Mouse (Mus musculus) testis, postnatal 14 days (tissue): Measurements from ENCODE around the gene Il5.
"Not testable (repeated sequence)": the region's sequence is repeated elsewhere in the genome, so short reads cannot be mapped to it uniquely, and the experiment has no call there.

Experiments
- DNase-seq: peaks from one replicate; pipeline ENCODE4 v3.0.0; 2021; ENCODE audit warnings: low spot score

The Il5 gene

DNA sequence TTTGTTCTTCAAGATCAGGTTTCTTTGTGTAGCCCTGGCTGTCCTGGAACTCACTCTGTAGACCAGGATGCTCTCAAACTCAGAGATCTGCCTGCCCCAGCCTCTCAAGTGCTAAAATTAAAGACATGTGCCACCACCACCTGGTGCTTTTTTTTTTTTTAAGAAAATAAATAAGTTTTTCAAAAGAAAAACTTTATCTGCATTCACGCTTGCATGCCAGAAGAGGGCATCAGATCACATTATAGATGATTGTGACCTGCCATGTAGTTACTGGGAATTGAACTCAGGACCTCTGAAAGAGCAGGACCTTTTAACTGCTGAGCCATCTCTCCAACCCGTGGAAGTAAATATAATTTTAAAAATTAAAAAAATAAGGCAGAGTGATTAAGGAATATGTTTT is 24.7 kb downstream of the Il5 start:
- no peak for DNase-seq

GRCm38 (mm10) chr11:53747985-53748384 is 27.4 kb downstream of the Il5 start:
- DNase-seq, result no peak

DNA sequence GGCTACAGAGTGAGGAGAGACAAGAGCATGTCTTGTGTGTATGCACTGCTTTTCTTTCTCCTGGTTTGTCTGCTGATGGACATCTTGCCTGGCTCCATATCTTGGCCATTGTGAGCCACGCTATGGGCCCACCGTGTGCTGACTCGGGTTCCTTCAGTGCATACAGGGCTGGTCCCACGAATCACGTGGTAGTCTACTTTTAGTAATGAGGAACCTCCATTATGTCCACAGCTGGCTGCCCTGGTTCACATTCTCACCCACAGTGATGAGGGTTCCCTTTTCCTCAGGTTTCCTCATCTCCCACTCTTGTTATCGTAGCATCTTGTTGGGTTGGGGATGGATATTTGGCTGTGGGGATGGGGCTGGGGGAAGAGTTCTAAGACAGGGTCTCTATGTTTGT is 28.0 kb downstream of the Il5 start:
- no peak for DNase-seq

- DNase-seq, result no peak
Measured at GRCm38 (mm10) chr11:53749306-53749705, 28.7 kb downstream of the Il5 start.

GRCm38 (mm10) chr11:53749716-53750352 is 29.2 kb downstream of the Il5 start:
- no peak for DNase-seq

DNA sequence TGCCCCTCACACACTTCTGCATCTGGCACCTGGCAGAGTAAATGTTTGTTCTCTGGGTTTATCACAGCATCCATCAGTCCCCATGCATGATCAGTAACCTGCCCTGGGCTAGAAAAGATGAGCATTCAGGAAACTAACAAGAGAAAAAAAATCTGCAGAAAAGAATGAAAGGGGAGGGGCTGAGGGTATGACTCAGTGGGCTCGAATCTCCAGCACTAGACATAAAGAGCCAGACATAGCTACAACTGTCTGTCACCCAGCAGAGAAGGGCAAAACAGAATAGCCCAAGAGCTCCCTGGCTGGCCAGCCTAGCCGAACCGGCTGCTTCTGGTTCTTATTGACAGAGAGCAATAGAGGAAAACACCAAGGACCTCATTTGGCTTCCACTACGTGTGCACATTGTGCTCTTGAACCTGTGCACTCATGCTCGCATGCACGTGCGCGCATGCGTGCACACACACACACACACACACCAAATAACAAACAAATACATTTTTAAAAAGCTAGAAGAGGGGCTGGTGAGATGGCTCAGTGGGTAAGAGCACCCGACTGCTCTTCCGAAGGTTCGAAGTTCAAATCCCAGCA is 34.5 kb downstream of the Il5 start:
- DNase-seq, result no peak

DNA sequence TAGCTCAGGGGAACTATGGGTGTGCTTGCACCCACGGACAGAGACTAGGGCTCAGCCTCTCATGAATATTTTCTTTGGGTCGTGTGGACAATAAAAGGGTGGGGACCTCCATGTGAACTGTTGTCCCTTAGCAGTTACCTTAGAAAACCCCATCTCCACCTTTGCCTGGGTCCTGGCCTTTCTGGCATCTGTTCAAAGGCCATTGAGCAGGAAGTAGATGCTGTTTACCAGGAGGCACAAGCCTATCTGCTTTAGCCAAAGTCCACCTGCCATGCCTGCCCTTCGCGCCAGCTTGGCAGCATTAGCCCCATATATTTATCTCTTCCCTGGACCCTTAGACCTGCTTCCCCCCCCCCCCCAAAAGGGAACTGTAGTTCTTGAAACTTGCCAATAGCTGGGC is 37.0 kb downstream of the Il5 start:
- DNase-seq, result no peak

- DNase-seq, result not testable (repeated sequence)
Measured at GRCm38 (mm10) chr11:53758033-53758432, 37.4 kb downstream of the Il5 start.

GRCm38 (mm10) chr11:53758791-53759351 is 38.3 kb downstream of the Il5 start:
- no peak for DNase-seq

DNA sequence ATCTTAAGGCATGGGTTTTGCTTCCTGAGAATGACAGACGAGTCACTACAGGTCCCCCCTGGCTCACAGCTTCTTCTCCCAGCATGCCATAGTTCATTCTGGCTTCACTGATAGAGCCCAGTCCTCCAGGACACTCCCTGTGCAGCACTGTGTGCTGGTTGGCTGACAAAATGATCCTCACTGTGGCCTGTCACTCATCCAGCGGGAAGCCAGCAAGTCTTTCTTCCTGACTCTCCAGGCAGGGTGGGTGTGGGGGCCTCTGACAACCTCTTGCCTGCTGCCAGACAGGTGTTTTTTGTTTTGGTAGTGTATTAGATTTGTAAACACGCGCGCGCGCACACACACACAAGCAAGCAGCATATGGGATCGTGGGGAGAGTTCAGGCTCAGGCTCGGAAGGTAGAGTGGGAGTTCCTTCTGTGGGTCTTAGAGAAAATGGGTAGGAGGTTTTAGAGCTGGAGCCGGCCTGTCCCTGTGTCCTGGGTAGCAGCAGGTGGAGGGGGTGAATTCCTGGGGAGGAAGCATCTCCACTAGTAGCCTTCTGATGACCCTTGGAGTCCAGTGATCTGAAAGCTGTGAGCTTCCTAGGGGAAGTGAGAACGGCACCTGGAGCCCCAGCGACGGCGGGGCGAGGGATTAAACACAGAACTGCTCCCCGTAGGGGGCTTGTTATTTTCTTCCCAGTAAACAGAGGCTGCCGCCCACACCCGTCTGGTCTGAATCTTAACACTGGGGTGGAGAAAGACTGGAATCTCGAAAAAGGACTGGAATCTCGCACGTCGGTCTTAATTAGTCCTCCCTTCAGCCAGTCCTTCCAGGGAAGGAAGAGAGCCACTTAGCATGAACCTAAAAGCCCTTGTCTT is 39.2 kb downstream of the Il5 start:
- no peak for DNase-seq

DNA sequence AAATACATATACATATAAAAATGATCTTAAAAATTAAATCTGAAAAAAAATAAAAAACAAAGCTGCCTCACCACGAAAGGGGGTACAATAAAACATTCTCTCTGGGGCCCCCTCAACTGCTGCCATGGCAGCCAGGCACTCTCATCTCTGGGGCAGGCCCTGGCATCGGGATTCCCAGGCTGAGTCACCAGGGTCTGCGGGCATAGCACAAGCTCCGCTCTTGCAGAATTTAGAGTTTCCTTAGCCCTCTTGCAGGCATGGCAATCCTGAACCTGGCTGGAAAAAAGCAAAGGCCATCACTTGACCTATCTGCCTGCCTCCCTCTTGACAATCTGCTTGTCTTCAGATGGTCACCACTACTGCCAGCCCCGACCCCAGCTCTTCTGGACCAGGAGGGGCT is 40.7 kb downstream of the Il5 start:
- no peak for DNase-seq

DNA sequence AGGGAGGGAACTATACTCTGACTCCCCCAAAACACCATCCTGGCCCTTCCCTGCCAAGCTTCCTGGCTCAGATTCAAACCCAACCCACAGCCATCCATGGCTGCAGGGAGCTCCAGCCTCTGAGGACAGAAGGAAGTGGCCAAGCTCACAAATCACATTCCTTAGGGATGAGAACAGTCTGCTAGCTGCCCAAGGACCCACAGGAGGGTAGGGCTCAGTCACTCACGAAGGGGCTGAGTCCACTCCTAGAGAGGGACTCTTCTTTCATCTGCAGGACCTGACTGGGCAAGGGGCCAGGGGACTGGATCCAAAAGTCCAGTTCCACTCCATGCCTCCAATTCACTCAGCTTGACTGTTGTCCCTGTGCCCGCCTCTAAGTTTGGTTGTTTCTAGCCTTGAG is 41.2 kb downstream of the Il5 start:
- DNase-seq, result peak; percentile 77

- DNase-seq, result no peak
Measured at GRCm38 (mm10) chr11:53762426-53762825, 41.8 kb downstream of the Il5 start.

- peak; percentile 77 for DNase-seq
Measured at GRCm38 (mm10) chr11:53762827-53763495, 42.4 kb downstream of the Il5 start.

DNA sequence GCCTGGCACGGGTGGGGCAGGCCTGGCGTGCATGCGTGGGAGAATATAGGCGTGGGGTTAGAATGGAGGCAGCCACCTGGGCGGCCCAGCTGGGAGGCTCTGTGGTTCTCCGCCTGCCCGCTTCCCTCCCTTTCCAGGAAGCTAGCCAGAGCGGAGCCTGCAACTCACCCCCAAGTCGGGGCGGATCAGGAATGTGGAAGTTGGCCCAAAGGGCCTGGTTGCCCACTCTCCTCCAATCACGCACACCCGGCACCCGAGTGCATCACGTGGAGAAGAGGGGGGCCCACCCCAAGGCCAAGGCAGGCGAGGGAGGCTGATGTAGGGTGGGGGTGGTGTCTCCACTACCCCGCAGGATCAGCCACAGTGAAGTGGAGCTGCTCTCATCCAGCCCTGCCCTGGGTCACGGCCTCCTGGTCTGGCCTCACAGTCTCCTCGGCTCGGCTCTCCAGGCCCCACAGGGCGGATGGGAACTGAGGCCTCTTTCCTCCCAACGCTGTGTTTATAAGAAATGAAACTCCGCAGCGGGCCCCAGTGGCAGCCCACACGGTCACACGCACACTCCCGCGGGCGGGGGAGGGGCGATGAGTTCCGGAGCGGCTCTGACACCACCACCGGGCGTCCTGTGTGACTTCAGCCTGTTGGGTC is 43.0 kb downstream of the Il5 start:
- DNase-seq, result peak; percentile 85

DNA sequence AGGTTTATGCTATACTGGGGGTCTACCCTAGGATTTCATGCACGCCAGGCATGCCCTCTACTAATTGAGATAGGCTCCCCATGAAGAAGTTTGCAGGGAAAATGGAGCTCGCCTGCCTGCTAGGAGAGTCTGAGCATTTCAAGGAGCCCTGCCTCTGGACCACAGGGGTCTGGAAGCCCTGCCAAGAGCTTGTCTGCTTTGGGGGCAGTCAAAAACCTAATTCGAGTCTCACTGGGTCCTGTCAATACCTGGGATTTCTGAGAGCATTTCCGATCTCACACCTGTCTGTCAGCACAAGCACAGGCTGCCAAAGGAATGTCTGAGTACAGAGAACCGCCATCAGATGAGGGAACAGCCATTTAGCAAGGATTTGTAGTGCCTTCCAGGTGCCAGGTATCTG is 44.0 kb downstream of the Il5 start:
- no peak for DNase-seq

DNA sequence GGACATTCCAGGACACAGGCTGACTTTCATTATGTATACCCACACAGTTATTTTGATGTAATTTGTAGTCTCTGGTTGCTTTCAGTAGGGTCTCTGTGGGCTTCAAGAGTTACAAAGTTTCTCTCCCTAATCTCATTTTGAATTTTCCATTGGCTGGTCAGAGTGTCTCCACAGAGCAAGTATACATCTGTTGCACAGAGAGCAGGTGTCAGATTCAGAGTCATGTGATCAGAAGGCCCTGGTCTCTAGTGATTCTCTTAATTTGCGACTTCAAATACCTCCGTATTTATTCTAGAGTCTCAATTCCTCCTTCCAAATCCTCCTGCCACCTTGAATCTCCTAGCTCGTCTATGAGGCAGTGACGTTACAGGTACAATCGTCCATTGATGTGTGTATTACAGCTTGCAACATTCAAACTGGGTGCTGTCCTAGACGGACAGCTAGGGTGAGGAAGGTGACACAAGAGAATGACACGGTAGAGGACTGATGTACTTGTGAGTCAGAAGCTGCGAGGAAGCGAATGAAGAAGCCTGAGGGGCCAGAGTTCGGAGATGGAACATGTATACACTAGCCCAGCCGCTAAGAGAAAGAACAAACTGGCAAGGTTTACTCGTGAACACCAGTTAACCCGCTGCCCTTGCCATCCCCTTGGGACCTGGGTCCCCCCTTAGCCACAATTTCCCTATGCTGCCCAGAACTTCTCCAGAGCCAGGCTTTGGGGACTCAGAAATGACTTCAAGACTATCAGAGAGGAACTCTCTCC is 48.0 kb downstream of the Il5 start:
- DNase-seq, result no peak

GRCm38 (mm10) chr11:53769185-53769576 is 48.6 kb downstream of the Il5 start:
- no peak for DNase-seq

DNA sequence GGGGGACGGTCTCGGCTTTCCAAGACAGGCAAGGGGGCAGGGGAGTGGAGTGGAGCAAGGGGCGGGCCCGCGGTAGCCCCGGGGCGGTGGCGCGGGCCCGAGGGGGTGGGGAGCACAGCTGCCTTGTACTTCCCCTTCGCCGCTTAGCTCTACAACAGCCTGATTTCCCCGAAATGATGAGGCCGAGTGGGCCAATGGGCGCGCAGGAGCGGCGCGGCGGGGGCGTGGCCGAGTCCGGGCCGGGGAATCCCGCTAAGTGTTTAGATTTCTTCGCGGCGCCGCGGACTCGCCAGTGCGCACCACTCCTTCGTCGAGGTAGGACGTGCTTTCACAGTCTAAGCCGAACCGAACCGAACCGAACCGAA is 49.1 kb downstream of the Il5 start, which contains the start of gene Irf1:
Irf1 (plus strand) TSS at position 255 of the 365 bp plus-strand sequence.
- peak; percentile 87 for DNase-seq

GRCm38 (mm10) chr11:53770125-53770791 is 49.7 kb downstream of the Il5 start:
- peak; percentile 57 for DNase-seq
